Mouse (Mus musculus) induced T-regulatory cell, adult 2 months (primary cell): ENCODE measurements at regions not wholly inside any gene's neighbourhood (a gene's known extent, or its start where the extent isn't known, plus 50 kb on each side); places are given as distances from the start of the nearest gene placed in this dataset.

Source experiments
- DNase-seq: peaks from one replicate; pipeline ENCODE4 v3.0.0-alpha.2; 2012; ENCODE audit warnings: low read depth

- DNase-seq: no peak
Observed at GRCm38 (mm10) chr12:107759911-107760310, 243.5 kb downstream of the Bcl11b start.

GRCm38 (mm10) chr12:107762140-107762539 is 241.3 kb downstream of the Bcl11b start:
- DNase-seq: no peak

GRCm38 (mm10) chr12:107769801-107770515 is 233.4 kb downstream of the Bcl11b start:
- no peak for DNase-seq

- peak; percentile 74 for DNase-seq
Observed at GRCm38 (mm10) chr12:107770516-107770836, 232.9 kb downstream of the Bcl11b start.

- DNase-seq: peak; percentile 65
Observed at GRCm38 (mm10) chr12:107771325-107771724, 232.1 kb downstream of the Bcl11b start.

- DNase-seq: peak; percentile 23
Observed at GRCm38 (mm10) chr12:107771809-107772208, 231.6 kb downstream of the Bcl11b start.

- DNase-seq: no peak
Observed at GRCm38 (mm10) chr12:107778046-107778445, 225.4 kb downstream of the Bcl11b start.

- DNase-seq: no peak
Observed at GRCm38 (mm10) chr12:107779306-107780057, 223.9 kb downstream of the Bcl11b start.

- DNase-seq: no peak
Observed at GRCm38 (mm10) chr12:107782147-107782546, 221.3 kb downstream of the Bcl11b start.

GRCm38 (mm10) chr12:107783831-107784230 is 219.6 kb downstream of the Bcl11b start:
- peak; percentile 34 for DNase-seq

GRCm38 (mm10) chr12:107789818-107790217 is 213.6 kb downstream of the Bcl11b start:
- DNase-seq: no peak

GRCm38 (mm10) chr12:107800296-107800695 is 203.1 kb downstream of the Bcl11b start:
- no peak for DNase-seq

- DNase-seq: no peak
Observed at GRCm38 (mm10) chr12:107807634-107808033, 195.8 kb downstream of the Bcl11b start.

GRCm38 (mm10) chr12:107808158-107808715 is 195.2 kb downstream of the Bcl11b start:
- no peak for DNase-seq

- DNase-seq: no peak
Observed at GRCm38 (mm10) chr12:107811231-107811630, 192.2 kb downstream of the Bcl11b start.

GRCm38 (mm10) chr12:107812549-107813335 is 190.7 kb downstream of the Bcl11b start:
- DNase-seq: peak; percentile 23

GRCm38 (mm10) chr12:107814926-107815325 is 188.5 kb downstream of the Bcl11b start:
- DNase-seq: peak; percentile 74

GRCm38 (mm10) chr12:107823768-107824394 is 179.5 kb downstream of the Bcl11b start:
- no peak for DNase-seq

GRCm38 (mm10) chr12:107825921-107826320 is 177.5 kb downstream of the Bcl11b start:
- DNase-seq: no peak

GRCm38 (mm10) chr12:107831400-107832128 is 171.8 kb downstream of the Bcl11b start:
- DNase-seq: no peak

GRCm38 (mm10) chr12:107833001-107833400 is 170.4 kb downstream of the Bcl11b start:
- DNase-seq: peak; percentile 42
